Mouse (Mus musculus): ENCODE data around the gene Ntm.

The Ntm gene

GRCm38 (mm10) chr9:29456014-29456413, 506.9 kb downstream of the Ntm start:
- DNase-seq = no peak

GRCm38 (mm10) chr9:29451232-29451631, 511.7 kb downstream of the Ntm start:
- no peak for DNase-seq

- no peak for DNase-seq
These were observed 518.9 kb downstream of the Ntm start for GRCm38 (mm10) chr9:29444001-29444400.

- DNase-seq = no peak
These were observed 523.5 kb downstream of the Ntm start for GRCm38 (mm10) chr9:29439401-29439800.

- no peak for DNase-seq
These were observed 528.3 kb downstream of the Ntm start for GRCm38 (mm10) chr9:29434611-29435010.

GRCm38 (mm10) chr9:29433910-29434309, 529.0 kb downstream of the Ntm start:
- no peak for DNase-seq

- DNase-seq = no peak
These were observed 529.8 kb downstream of the Ntm start for GRCm38 (mm10) chr9:29433156-29433555.

GRCm38 (mm10) chr9:29431590-29431989, 531.4 kb downstream of the Ntm start:
- DNase-seq = no peak

- no peak for DNase-seq
These were observed 532.8 kb downstream of the Ntm start for GRCm38 (mm10) chr9:29430189-29430588.

- DNase-seq = peak; percentile 26
These were observed 534.6 kb downstream of the Ntm start for GRCm38 (mm10) chr9:29428322-29428721.

GRCm38 (mm10) chr9:29426261-29426660, 536.7 kb downstream of the Ntm start:
- no peak for DNase-seq

GRCm38 (mm10) chr9:29415578-29415977, 547.4 kb downstream of the Ntm start:
- DNase-seq = no peak

- no peak for DNase-seq
These were observed 549.8 kb downstream of the Ntm start for GRCm38 (mm10) chr9:29413126-29413525.

- peak; percentile 69 for DNase-seq
These were observed 550.7 kb downstream of the Ntm start for GRCm38 (mm10) chr9:29412181-29412771.

- peak; percentile 67 for DNase-seq
These were observed 551.3 kb downstream of the Ntm start for GRCm38 (mm10) chr9:29411408-29412180.

- DNase-seq = no peak
These were observed 552.1 kb downstream of the Ntm start for GRCm38 (mm10) chr9:29410728-29411407.

- no peak for DNase-seq
These were observed 552.7 kb downstream of the Ntm start for GRCm38 (mm10) chr9:29410284-29410683.

- DNase-seq = peak; percentile 62
These were observed 553.6 kb downstream of the Ntm start for GRCm38 (mm10) chr9:29409216-29409907.

- peak; percentile 36 for DNase-seq
These were observed 555.0 kb downstream of the Ntm start for GRCm38 (mm10) chr9:29407954-29408353.

GRCm38 (mm10) chr9:29406973-29407372, 556.0 kb downstream of the Ntm start:
- no peak for DNase-seq

GRCm38 (mm10) chr9:29406046-29406445, 556.9 kb downstream of the Ntm start:
- DNase-seq = no peak

- DNase-seq = no peak
These were observed 562.8 kb downstream of the Ntm start for GRCm38 (mm10) chr9:29400151-29400550.

- DNase-seq = no peak
These were observed 566.8 kb downstream of the Ntm start for GRCm38 (mm10) chr9:29396101-29396500.

Data from right cerebral cortex, postnatal 14 days (tissue).